Mouse (Mus musculus) hindbrain, embryonic 10.5 days (tissue): ENCODE measurements around the gene Tmem151b. TPM values are rescaled to one million over a fixed set of nuclear protein-coding genes. Genes with fewer than 3 reads are reported as not detected.
A peak's percentile ranks its signal among the peaks of the same experiment; 100 is the strongest.

Experiments used
- DNase-seq: peaks from one replicate; pipeline ENCODE4 v3.0.0-alpha.2; 2017; ENCODE audit warnings: low spot score
- H3K27ac ChIP-seq: fragments of 300-500 bp; sonication (generic); 2 replicates; pipeline ENCODE4 v1.5.1; 2016; ENCODE audit warnings: mild to moderate bottlenecking, moderate library complexity
- H3K27me3 ChIP-seq: fragments of 300-500 bp; sonication (generic); 2 replicates; pipeline ENCODE4 v1.6.1; 2016; ENCODE audit warnings: mild to moderate bottlenecking; ENCODE audit not compliant: poor library complexity, insufficient read depth, severe bottlenecking
- H3K36me3 ChIP-seq: fragments of 300-500 bp; sonication (generic); 2 replicates; pipeline ENCODE4 v1.6.1; 2016; ENCODE audit warnings: mild to moderate bottlenecking, moderate library complexity
- H3K4me1 ChIP-seq: fragments of 300-500 bp; sonication (generic); replicated peaks from 2 replicates; pipeline ENCODE4 v1.6.1; 2016; ENCODE audit warnings: mild to moderate bottlenecking
- H3K4me3 ChIP-seq: fragments of 300-500 bp; sonication (generic); 2 replicates; pipeline ENCODE4 v1.5.1; 2016; ENCODE audit warnings: mild to moderate bottlenecking, moderate library complexity
- H3K9me3 ChIP-seq: fragments of 300-500 bp; sonication (generic); 2 replicates; pipeline ENCODE4 v1.6.1; 2016; ENCODE audit warnings: mild to moderate bottlenecking, moderate library complexity
- WGBS: fragments of 180-500 bp; shearing (Covaris S2); methylation state at CpG from one replicate; pipeline ENCODE4 v1.1.7; 2016; 5-methylcytosine and 5-hydroxymethylcytosine counted together
- polyA plus RNA-seq: library from polyadenylated mRNA; unstranded; fragments of >200 nt; fragmentation: Nextera tagmentation; extraction: Ambion mirVana; gene quantifications from 2 replicates; pipeline ENCODE4 v1.2.1, GENCODE M21; 2016

The Tmem151b gene
- polyA plus RNA-seq, 1 experiment from 2014 or later, result 10.6 TPM

- DNase-seq, result peak; percentile 36
- Histone ChIP-seq H3K4me3 (peak overlapping the region; percentile 13; the same call in 1 of the 2 replicates), H3K27me3 (no peaks in the 10 kb centered on the region), H3K4me1 (peaks cover 65% of the 10 kb centered on the region), H3K27ac (peak overlapping the region; percentile 53; the same call in 1 of the 2 replicates), H3K36me3 (peaks cover 71% of the 10 kb centered on the region), H3K9me3 (no peaks in the 10 kb centered on the region)
- WGBS, result 33% methylated on average over 4 of the region's 4 CpGs
Observed at GRCm38 (mm10) chr17:45567162-45567601, 17.7 kb upstream of the Tmem151b start.

GRCm38 (mm10) chr17:45566360-45567161 is 17.1 kb upstream of the Tmem151b start:
- Histone ChIP-seq H3K9me3 (no peaks in the 10 kb centered on the region), H3K27ac (peak overlapping the region; percentile 53; the same call in 1 of the 2 replicates), H3K4me3 (peak overlapping the region; percentile 13; the same call in 1 of the 2 replicates), H3K27me3 (no peaks in the 10 kb centered on the region), H3K4me1 (peaks cover 60% of the 10 kb centered on the region), H3K36me3 (peaks cover 66% of the 10 kb centered on the region)
- DNase-seq, result no peak
- 75% methylated on average over 18 of the region's 18 CpGs for WGBS

GRCm38 (mm10) chr17:45566031-45566359 is 16.5 kb upstream of the Tmem151b start:
- peaks cover 55% of the 10 kb centered on the region for H3K4me1 ChIP-seq
- H3K4me3 ChIP-seq, result peak overlapping the region; percentile 4; the same call in 1 of the 2 replicates

GRCm38 (mm10) chr17:45565103-45565502 is 15.6 kb upstream of the Tmem151b start:
- no peaks in the 10 kb centered on the region for H3K27me3 ChIP-seq
- peaks cover 46% of the 10 kb centered on the region for H3K4me1 ChIP-seq
- DNase-seq, result no peak
- H3K27ac ChIP-seq, result peak overlapping the region; percentile 98
- H3K4me3 ChIP-seq, result peak overlapping the region; percentile 79
- no peaks in the 10 kb centered on the region for H3K9me3 ChIP-seq
- H3K36me3 ChIP-seq, result peaks cover 56% of the 10 kb centered on the region
- WGBS, result 95% methylated on average over 11 of the region's 11 CpGs

More at GRCm38 (mm10) chr17:45566031-45566359, 16.5 kb upstream of the Tmem151b start:
- Histone ChIP-seq H3K9me3 (no peaks in the 10 kb centered on the region), H3K27me3 (no peaks in the 10 kb centered on the region), H3K36me3 (peaks cover 60% of the 10 kb centered on the region), H3K27ac (no peak overlapping the region)
- DNase-seq, result no peak
- WGBS, result 84% methylated on average over 1 of the region's 1 CpGs

- DNase-seq, result peak; percentile 34
Observed at GRCm38 (mm10) chr17:45564531-45565084, 15.1 kb upstream of the Tmem151b start.

GRCm38 (mm10) chr17:45563655-45564530 is 14.4 kb upstream of the Tmem151b start, which contains the start of gene Slc35b2:
Gene Slc35b2 (plus strand): TSS chr17:45563874.
- under 1% methylated on average over 61 of the region's 61 CpGs for WGBS
- H3K4me1 ChIP-seq, result peaks cover 39% of the 10 kb centered on the region

More at GRCm38 (mm10) chr17:45564531-45565084, 15.1 kb upstream of the Tmem151b start:
- Histone ChIP-seq H3K36me3 (peaks cover 53% of the 10 kb centered on the region), H3K4me1 (peaks cover 41% of the 10 kb centered on the region), H3K4me3 (peak overlapping the region; percentile 79), H3K27me3 (no peaks in the 10 kb centered on the region), H3K27ac (peak overlapping the region; percentile 98), H3K9me3 (no peaks in the 10 kb centered on the region)
- 14% methylated on average over 18 of the region's 18 CpGs for WGBS

GRCm38 (mm10) chr17:45563216-45563615 is 13.7 kb upstream of the Tmem151b start:
- H3K4me3 ChIP-seq, result peak overlapping the region; percentile 79; the same call in 1 of the 2 replicates
- H3K36me3 ChIP-seq, result peaks cover 42% of the 10 kb centered on the region
- H3K27me3 ChIP-seq, result peaks cover 9% of the 10 kb centered on the region; the same call in 1 of the 2 replicates
- DNase-seq, result no peak
- H3K27ac ChIP-seq, result no peak overlapping the region
- H3K9me3 ChIP-seq, result no peaks in the 10 kb centered on the region
- H3K4me1 ChIP-seq, result peaks cover 44% of the 10 kb centered on the region
- 80% methylated on average over 12 of the region's 12 CpGs for WGBS

More at GRCm38 (mm10) chr17:45563655-45564530, 14.4 kb upstream of the Tmem151b start, which contains the start of gene Slc35b2:
- peaks cover 48% of the 10 kb centered on the region for H3K36me3 ChIP-seq
- H3K27ac ChIP-seq, result peak within 1 kb of the TSS; percentile 98
- peak; percentile 94 for DNase-seq
- H3K4me3 ChIP-seq, result peak within 1 kb of the TSS; percentile 79
- no peaks in the 10 kb centered on the region for H3K9me3 ChIP-seq
- H3K27me3 ChIP-seq, result 0 out of 2 replicates have a peak, but pooled peaks cover 3% of the 10 kb centered on the region

GRCm38 (mm10) chr17:45559732-45560525 is 10.5 kb upstream of the Tmem151b start:
- Histone ChIP-seq H3K4me3 (no peak overlapping the region), H3K36me3 (peaks cover 9% of the 10 kb centered on the region; the same call in 1 of the 2 replicates), H3K9me3 (no peaks in the 10 kb centered on the region), H3K27me3 (peaks cover 31% of the 10 kb centered on the region), H3K27ac (no peak overlapping the region), H3K4me1 (peaks cover 54% of the 10 kb centered on the region)
- no peak for DNase-seq
- WGBS, result 90% methylated on average over 15 of the region's 15 CpGs

- Histone ChIP-seq H3K9me3 (no peaks in the 10 kb centered on the region), H3K36me3 (peaks cover 9% of the 10 kb centered on the region; the same call in 1 of the 2 replicates), H3K27me3 (peaks cover 38% of the 10 kb centered on the region), H3K27ac (no peak overlapping the region), H3K4me1 (peaks cover 44% of the 10 kb centered on the region), H3K4me3 (0 out of 2 replicates have a peak overlapping the region, but pooled peaks have one; percentile 2)
- WGBS, result 69% methylated on average over 16 of the region's 16 CpGs
- no peak for DNase-seq
Observed at GRCm38 (mm10) chr17:45557998-45558862, 8.8 kb upstream of the Tmem151b start.

- Histone ChIP-seq H3K4me1 (peaks cover 44% of the 10 kb centered on the region), H3K4me3 (peak overlapping the region; percentile 60; the same call in 1 of the 2 replicates), H3K27me3 (peaks cover 42% of the 10 kb centered on the region), H3K27ac (0 out of 2 replicates have a peak overlapping the region, but pooled peaks have one; percentile 36), H3K9me3 (no peaks in the 10 kb centered on the region), H3K36me3 (peaks cover 9% of the 10 kb centered on the region; the same call in 1 of the 2 replicates)
- 63% methylated on average over 7 of the region's 7 CpGs for WGBS
- no peak for DNase-seq
Observed at GRCm38 (mm10) chr17:45557246-45557824, 7.9 kb upstream of the Tmem151b start.
